Mouse (Mus musculus): ENCODE data around the gene Pjvk. TPM values are rescaled to one million over a fixed set of nuclear protein-coding genes. Genes with fewer than 3 reads are reported as not detected.

The Pjvk gene
- polyA plus RNA-seq, 1 experiment = not detected

DNA sequence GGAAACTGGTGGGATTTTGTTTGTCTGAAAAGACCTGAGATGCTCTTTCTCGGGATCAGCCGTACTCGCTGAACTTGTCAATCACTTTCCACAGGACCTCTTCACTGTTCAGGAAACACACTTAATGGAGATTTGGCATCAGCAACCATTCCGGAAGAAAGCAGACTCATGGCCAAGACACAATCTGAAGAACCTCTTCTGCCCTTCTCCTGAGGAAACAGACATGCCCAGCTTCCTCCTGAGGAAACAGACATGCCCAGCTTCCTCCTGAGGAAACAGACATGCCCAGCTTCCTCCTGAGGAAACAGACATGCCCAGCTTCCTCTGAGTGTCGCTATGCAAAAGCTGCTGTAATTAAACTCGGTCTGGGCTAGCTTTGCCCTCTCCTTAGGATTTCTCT, 47.0 kb downstream of the Pjvk start:
- DNase-seq = no peak
- H3K4me3 ChIP-seq (replicated peaks; ENCODE audit: extremely low read depth, low read depth, low read length) = no peak overlapping the region
- TF ChIP-seq CTCF (IDR thresholded peaks at IDR 0.05; ENCODE audit: insufficient read depth, low read length) = no peak
- TF ChIP-seq POLR2A (IDR thresholded peaks at IDR 0.05; ENCODE audit: borderline replicate concordance, extremely low read depth, low read depth, low read length) = no peak
- peaks cover 2% of the 10 kb centered on the region; the same call in 1 of the 2 replicates for H3K4me1 ChIP-seq (ENCODE audit: control insufficient read depth, insufficient read depth, low read length)
- WGBS = 36% methylated on average over 6 of the region's 6 CpGs

DNA sequence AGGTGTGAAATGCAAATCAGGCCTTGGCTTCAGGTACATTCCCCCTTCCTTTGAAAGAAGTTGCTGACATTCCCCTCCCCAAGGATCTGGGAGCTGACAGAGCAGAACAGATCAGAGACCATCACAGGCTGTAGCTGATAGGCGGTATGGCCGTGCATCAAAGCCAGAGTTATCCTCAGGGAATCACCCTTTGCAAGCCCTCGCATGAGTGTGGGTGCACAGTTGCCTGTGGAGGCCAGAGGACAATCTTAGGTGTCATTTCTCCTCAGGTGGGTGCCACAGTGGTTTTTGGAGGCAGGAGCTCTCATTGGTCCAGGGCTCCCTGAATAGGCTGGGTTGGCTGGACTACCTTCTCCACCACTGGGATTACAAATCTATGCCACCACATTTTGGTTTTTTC, 53.9 kb downstream of the Pjvk start:
- TF ChIP-seq CTCF (IDR thresholded peaks at IDR 0.05; ENCODE audit: insufficient read depth, low read length) (no peak), POLR2A (IDR thresholded peaks at IDR 0.05; ENCODE audit: borderline replicate concordance, extremely low read depth, low read depth, low read length) (no peak)
- Histone ChIP-seq H3K4me3 (replicated peaks; ENCODE audit: extremely low read depth, low read depth, low read length) (no peak overlapping the region), H3K4me1 (ENCODE audit: control insufficient read depth, insufficient read depth, low read length) (no peaks in the 10 kb centered on the region)
- no peak for DNase-seq
- WGBS = 92% methylated on average over 3 of the region's 3 CpGs

DNA sequence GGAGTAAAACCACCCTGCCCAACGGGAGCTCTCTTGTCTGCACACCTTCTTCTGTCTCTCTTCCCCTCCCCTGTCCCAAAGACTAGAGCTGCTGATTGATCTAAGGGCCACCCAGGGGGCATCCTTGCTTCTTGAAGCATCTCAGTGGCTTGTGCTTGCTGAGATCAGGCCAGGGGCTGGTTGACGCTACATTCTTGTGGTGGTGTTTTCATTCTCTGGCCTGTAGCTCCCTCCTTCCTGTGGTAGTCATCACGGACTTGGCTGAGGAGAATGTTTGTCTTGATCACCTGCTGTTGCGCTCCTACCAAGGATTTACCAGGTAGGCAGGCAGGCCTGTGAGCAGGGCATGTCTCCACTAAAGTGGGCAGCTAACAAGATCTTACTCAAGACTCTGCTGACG, 54.5 kb downstream of the Pjvk start:
- no peak overlapping the region for H3K4me3 ChIP-seq (replicated peaks; ENCODE audit: extremely low read depth, low read depth, low read length)
- WGBS = 81% methylated on average over 5 of the region's 5 CpGs
- H3K4me1 ChIP-seq (ENCODE audit: control insufficient read depth, insufficient read depth, low read length) = no peaks in the 10 kb centered on the region
- DNase-seq = no peak
- TF ChIP-seq CTCF (IDR thresholded peaks at IDR 0.05; ENCODE audit: insufficient read depth, low read length) = no peak
- no peak for TF ChIP-seq POLR2A (IDR thresholded peaks at IDR 0.05; ENCODE audit: borderline replicate concordance, extremely low read depth, low read depth, low read length)

DNA sequence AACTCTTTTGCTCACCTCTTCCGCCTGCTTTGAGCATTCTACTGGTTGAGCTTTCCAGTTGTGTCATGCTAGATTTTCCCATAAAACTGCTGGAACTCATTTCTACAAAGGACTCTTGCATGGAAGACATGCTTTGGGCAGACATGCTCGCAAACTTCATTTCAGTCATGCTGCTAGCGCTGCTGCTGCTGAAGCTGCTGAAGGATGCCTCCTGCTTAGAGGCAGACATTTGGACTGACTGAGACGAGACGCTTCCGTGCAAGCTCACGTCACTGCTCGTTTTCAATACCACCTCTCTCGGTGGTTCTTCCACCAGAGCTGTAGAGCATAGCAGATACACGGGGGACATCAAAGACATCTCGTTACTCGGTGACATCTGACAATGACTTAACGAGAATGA, 57.4 kb downstream of the Pjvk start:
- no peak for TF ChIP-seq CTCF (IDR thresholded peaks at IDR 0.05; ENCODE audit: insufficient read depth, low read length)
- TF ChIP-seq POLR2A (IDR thresholded peaks at IDR 0.05; ENCODE audit: borderline replicate concordance, extremely low read depth, low read depth, low read length) = no peak
- 93% methylated on average over 13 of the region's 13 CpGs for WGBS
- no peak for DNase-seq
- Histone ChIP-seq H3K4me1 (ENCODE audit: control insufficient read depth, insufficient read depth, low read length) (no peaks in the 10 kb centered on the region), H3K4me3 (replicated peaks; ENCODE audit: extremely low read depth, low read depth, low read length) (no peak overlapping the region)

Other genes with a start within 250 kb of the Pjvk start
- gene Osbpl6, start 242.0 kb upstream of the Pjvk start, polyA plus RNA-seq (2012; rRNA removed) = 64.5 and 74.9 TPM in 2 replicates
- 11.2 and 11.6 TPM in 2 replicates for gene Prkra, start 461 bp upstream of the Pjvk start, polyA plus RNA-seq (2012; rRNA removed)
- 4.2 and 8.4 TPM in 2 replicates for gene Fkbp7, start 24.6 kb downstream of the Pjvk start, polyA plus RNA-seq (2012; rRNA removed)
- gene Plekha3, start 26.8 kb downstream of the Pjvk start, polyA plus RNA-seq (2012; rRNA removed) = 17.3 and 23.0 TPM in 2 replicates

Measured in lung, adult 2 months (tissue).